Mouse (Mus musculus) frontal cortex, adult 2 months (tissue): ENCODE data around the gene Ston1. TPM values are rescaled to one million over a fixed set of nuclear protein-coding genes. Genes with fewer than 3 reads are reported as not detected.

ENCODE experiments used
- DNase-seq, 2 experiments: peaks; one replicate each; pipeline ENCODE4 v3.0.0; 2022; ENCODE audit warnings: low spot score in 1 of 2; ENCODE audit errors: extremely low spot score in 1 of 2
- polyA plus RNA-seq: library from polyadenylated mRNA; depleted of rRNA; stranded (reverse); fragments of >200 nt; gene quantifications from 2 replicates; pipeline ENCODE4 v1.2.3, GENCODE M21; 2012

Gene Ston1
- polyA plus RNA-seq, 1 experiment, result 3.4 TPM

DNA sequence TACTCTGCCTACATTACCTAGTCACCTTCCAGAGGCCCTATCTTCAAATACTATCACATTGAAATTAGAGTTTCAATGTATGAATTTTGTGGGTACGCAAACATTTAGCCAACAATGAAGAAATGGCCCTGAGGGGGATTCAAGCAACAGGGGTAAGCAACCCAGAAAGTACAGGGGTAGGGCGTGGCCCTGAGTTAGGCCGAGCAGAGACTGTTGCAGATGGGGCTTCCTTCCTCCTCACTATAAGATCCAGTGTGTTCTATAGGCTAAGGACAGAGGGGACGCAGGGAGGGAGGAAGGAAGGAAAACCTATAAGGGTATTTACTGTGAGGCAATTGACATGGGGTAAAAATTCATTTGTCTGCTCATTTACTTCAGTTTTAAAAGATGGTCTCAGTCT lies 26.9 kb downstream of the Ston1 start:
- DNase-seq, result no peak

- no peak for DNase-seq
These were observed 27.9 kb downstream of the Ston1 start for GRCm38 (mm10) chr17:88625350-88625749.

DNA sequence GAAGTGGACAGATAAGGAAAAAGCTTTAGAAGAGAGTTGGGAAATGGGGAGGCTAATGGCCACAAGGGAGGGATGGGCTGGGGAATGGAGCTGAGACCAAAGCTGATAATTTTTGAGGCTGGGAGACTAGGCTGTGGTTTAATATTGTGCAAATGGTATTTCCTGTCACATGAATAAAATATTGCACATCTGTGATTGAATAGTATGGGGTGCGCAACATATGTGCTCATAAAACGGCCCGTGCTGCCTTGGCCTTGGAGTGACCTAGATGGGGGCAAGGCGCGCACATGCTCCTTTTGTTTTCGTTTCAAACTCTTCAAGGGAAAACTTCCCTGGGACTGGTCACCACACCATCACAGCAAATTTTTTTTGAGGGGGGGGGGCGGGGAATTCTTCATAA lies 28.4 kb downstream of the Ston1 start:
- DNase-seq, result no peak

- DNase-seq, result no peak
These were observed 28.9 kb downstream of the Ston1 start for GRCm38 (mm10) chr17:88626347-88626811.

DNA sequence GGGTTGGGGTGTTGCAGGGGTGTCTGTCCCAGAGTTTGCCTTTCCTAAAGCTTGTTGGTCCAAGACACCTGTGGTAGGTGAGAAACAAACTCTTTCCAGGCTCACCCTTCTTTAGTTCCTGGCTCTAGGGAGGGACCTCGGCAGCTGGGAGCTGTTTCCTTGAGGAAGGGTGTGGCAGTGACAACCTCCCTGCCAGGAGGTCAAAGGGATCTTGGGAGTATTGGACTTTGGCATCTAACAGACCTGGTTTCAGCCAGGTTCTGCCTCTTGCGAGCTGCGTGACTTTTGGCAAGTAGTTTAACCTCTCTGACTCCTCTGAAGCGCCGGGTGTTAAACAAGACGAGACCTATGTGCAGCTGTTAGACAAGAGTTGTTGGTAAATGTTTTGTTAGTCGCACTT lies 29.7 kb downstream of the Ston1 start:
- DNase-seq, result no peak

GRCm38 (mm10) chr17:88628676-88629380 lies 31.3 kb downstream of the Ston1 start:
- DNase-seq, result peak in 1 of 2 experiments; percentile 49

DNA sequence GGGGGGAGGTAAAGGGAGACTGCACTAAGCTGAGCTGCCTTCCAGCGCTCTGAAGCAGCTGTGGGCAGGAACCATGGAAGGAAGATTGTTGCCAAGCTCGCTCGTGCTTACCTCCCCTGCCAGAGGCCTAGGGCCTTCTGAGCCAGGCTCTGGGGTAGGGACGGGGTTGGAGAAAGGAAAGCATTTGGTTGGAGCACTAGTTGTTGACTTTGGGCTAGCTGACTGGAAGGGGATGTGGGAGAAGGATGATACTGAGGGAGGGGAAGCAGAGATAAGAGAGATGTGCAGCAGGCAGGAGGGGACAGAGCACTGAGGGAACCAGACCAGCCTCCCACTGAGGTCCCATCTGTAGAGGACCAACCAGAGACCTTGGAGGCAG lies 31.9 kb downstream of the Ston1 start:
- no peak for DNase-seq

GRCm38 (mm10) chr17:88629931-88630553 lies 32.6 kb downstream of the Ston1 start:
- DNase-seq, result no peak

DNA sequence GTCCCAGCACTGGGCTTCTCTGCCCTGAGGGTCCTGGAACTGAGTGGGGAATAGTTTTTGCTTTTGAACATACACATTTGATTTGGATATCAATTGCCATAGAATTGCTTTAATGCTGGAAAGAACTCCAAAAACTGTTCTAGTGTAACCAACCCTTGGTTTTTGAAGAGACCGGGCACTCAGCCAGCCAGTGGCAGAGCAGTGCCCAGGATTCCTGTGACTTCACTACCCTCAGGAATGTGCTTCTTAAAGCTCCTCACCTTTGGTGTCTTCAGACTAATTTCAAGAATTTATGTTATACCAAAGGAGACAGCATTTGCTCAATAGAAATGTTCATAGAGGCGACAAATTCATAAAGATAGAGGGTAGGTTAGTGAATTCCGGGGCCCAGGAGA lies 33.1 kb downstream of the Ston1 start:
- no peak for DNase-seq

- no peak for DNase-seq
These were observed 35.1 kb downstream of the Ston1 start for GRCm38 (mm10) chr17:88632631-88633030.

- DNase-seq, result no peak
These were observed 38.6 kb downstream of the Ston1 start for GRCm38 (mm10) chr17:88636076-88636475.

- no peak for DNase-seq
These were observed 39.1 kb downstream of the Ston1 start for GRCm38 (mm10) chr17:88636587-88636986.

DNA sequence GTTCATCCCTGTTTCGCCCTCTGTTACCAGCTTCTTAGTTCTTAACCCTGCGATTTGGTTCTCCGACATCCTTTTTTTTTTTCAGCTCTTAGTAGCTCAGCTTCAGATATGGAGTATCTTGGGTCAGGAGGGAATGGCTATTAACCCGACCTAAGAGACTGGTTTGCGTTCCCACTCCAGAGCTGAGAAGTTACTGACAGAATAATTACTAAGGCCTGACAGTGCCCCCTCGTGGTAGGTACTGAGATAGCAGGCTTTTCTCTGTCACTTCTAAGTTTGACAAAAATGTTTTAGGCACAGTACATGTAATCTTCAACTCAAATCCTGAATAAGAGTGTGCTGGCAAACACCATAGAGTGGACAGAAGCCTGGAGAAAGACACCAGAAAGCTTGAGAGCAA lies 43.5 kb downstream of the Ston1 start:
- DNase-seq, result peak; percentile 54 to 86

DNA sequence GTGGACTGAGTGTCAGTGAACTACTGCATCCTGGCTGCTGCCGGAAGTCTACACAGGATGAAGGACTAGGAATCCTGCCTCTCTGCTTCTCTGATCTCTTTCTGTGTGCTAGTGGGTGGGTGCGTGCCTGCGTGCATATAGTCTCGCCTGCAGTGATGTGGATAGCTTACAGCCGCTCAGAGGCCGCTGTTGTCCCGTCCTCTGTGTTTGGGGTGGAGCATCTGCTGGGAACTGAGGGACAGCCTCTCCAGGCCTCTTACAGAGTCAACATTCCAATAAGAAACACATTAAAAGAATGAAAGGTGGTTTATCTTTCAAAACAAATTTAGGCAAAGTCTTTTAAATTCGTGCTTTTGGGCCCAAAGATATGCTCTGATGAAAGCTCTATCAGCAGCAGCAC lies 44.4 kb downstream of the Ston1 start:
- DNase-seq, result no peak

- no peak for DNase-seq
These were observed 47.4 kb downstream of the Ston1 start for GRCm38 (mm10) chr17:88644876-88645275.

DNA sequence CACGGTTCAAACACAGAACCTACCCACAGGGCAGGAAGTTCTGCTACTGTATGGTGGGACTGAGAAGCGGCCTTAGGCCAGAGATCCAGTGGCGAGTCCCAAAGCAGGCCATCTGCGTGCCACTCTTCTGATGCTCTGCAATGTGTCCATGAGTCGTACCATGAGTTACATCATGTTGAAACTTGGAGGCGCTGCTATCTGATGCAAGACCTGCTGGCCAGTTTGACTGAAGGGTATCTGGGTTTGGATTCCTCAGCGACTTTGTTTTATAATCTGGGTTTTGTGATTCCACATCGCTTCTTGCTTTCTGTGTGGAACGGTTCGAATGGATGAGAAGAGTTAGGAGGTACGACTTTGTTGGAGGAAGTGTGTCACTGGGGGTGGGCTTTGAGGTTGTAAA lies 47.8 kb downstream of the Ston1 start:
- no peak for DNase-seq

- DNase-seq, result no peak
These were observed 49.7 kb downstream of the Ston1 start for GRCm38 (mm10) chr17:88647149-88647548.

DNA sequence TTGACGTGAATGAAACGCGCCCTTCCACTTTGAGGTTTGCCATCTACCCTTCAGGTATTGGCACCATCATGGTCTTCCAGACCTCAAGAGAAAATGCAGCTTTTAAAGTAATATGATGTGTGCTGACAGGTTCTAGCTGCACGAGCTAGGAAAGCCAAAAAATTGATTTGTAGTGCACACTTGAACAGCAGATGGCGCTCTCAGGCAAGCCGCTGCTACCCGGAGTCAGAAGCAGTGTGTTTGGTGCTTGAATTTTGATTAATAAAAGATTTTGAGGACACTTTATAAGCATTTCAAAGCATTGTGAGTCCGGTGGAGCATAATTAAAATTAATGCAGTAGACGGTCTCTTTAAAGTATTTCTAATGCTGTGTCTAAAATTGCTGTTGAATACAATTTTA lies 54.5 kb downstream of the Ston1 start:
- peak in 1 of 2 experiments; percentile 90 for DNase-seq

DNA sequence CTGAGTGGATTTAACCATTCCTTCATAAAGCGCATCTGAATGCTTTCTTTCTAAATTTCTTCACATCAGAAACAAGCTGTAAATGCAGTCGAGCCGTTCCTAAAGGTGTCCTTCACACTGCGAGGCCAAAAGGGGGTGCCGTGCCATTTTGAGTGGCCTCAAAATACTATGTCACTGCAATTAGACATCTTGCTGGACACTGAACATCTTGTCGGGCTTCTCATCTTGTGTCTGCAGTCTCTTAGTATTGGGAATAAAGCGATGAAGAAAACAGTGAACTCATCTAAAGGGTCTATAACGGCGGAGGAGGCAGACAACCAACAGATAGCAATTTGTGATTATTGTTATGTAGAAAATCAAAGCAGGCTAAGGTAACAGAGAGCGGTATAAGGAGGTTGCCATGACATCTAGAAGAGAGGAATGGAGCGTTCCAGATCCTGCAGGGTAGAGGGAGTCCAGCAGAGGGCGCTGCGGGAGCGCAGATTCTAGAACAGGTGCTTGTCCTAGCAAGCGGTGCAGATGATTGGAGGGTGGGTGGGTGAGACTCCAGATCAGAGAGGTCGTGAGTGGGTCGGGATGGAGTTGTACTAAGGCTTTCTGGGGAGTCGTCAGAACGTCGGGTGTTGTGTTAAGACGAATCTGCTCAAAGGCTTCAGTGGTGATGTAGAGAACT lies 55.4 kb downstream of the Ston1 start:
- DNase-seq, result peak; percentile 75 to 97

DNA sequence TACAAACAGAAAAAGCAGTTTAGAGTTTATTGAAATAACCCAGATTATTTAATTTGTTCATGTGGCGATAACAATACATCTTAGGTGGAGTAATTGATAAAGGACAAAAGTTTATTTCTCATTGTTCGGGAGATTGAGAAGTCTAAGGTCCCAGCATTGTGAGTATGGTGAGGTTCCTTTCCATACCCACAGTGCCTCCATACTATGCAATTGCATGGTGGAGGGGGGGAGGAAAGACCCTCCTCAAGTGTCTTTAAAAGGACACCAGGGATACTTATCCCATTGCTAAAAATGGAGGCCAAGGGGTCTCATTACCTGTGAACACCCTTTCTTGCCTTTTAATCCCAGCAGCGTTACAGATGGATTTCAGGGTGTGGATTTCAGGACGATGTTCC lies 55.9 kb downstream of the Ston1 start:
- DNase-seq, result no peak

- DNase-seq, result peak in 1 of 2 experiments; percentile 33
These were observed 61.0 kb downstream of the Ston1 start for GRCm38 (mm10) chr17:88658510-88658909.

- no peak for DNase-seq
These were observed 68.6 kb downstream of the Ston1 start for GRCm38 (mm10) chr17:88666076-88666475.
